Mouse (Mus musculus): ENCODE measurements at regions not wholly inside any gene's neighbourhood (a gene's known extent, or its start where the extent isn't known, plus 50 kb on each side); places are given as distances from the start of the nearest gene placed in this dataset.

- no peak for DNase-seq (ENCODE audit: extremely low spot score in 1 of 2, low spot score in 1 of 2)
These were observed 440.6 kb downstream of the Nebl start for GRCm38 (mm10) chr2:17290709-17291108.

GRCm38 (mm10) chr2:17287598-17287997 lies 443.7 kb downstream of the Nebl start:
- no peak for DNase-seq (ENCODE audit: extremely low spot score in 1 of 2, low spot score in 1 of 2)

- no peak for DNase-seq (ENCODE audit: extremely low spot score in 1 of 2, low spot score in 1 of 2)
These were observed 481.3 kb downstream of the Nebl start for GRCm38 (mm10) chr2:17249960-17250359.

- DNase-seq (ENCODE audit: extremely low spot score in 1 of 2, low spot score in 1 of 2): no peak
These were observed 485.4 kb downstream of the Nebl start for GRCm38 (mm10) chr2:17245821-17246220.

GRCm38 (mm10) chr2:17215607-17216006 lies 515.7 kb downstream of the Nebl start:
- DNase-seq (ENCODE audit: extremely low spot score in 1 of 2, low spot score in 1 of 2): no peak

- no peak for DNase-seq (ENCODE audit: extremely low spot score in 1 of 2, low spot score in 1 of 2)
These were observed 516.4 kb downstream of the Nebl start for GRCm38 (mm10) chr2:17214881-17215280.

GRCm38 (mm10) chr2:17212566-17212965 lies 518.7 kb downstream of the Nebl start:
- DNase-seq (ENCODE audit: extremely low spot score in 1 of 2, low spot score in 1 of 2): no peak

- no peak for DNase-seq (ENCODE audit: extremely low spot score in 1 of 2, low spot score in 1 of 2)
These were observed 520.2 kb downstream of the Nebl start for GRCm38 (mm10) chr2:17211105-17211504.

GRCm38 (mm10) chr2:17193611-17194010 lies 537.7 kb downstream of the Nebl start:
- DNase-seq (ENCODE audit: extremely low spot score in 1 of 2, low spot score in 1 of 2): no peak

GRCm38 (mm10) chr2:17189169-17189568 lies 542.1 kb downstream of the Nebl start:
- no peak for DNase-seq (ENCODE audit: extremely low spot score in 1 of 2, low spot score in 1 of 2)

GRCm38 (mm10) chr2:17187822-17188221 lies 543.4 kb downstream of the Nebl start:
- peak in 1 of 2 experiments; percentile 5 for DNase-seq (ENCODE audit: extremely low spot score in 1 of 2, low spot score in 1 of 2)

- DNase-seq (ENCODE audit: extremely low spot score in 1 of 2, low spot score in 1 of 2): no peak
These were observed 547.6 kb downstream of the Nebl start for GRCm38 (mm10) chr2:17183696-17184095.

GRCm38 (mm10) chr2:17181597-17181996 lies 549.7 kb downstream of the Nebl start:
- DNase-seq (ENCODE audit: extremely low spot score in 1 of 2, low spot score in 1 of 2): no peak

- no peak for DNase-seq (ENCODE audit: extremely low spot score in 1 of 2, low spot score in 1 of 2)
These were observed 562.4 kb downstream of the Nebl start for GRCm38 (mm10) chr2:17168896-17169295.

- DNase-seq (ENCODE audit: extremely low spot score in 1 of 2, low spot score in 1 of 2): no peak
These were observed 566.2 kb downstream of the Nebl start for GRCm38 (mm10) chr2:17165016-17165415.

- DNase-seq (ENCODE audit: extremely low spot score in 1 of 2, low spot score in 1 of 2): no peak
These were observed 572.8 kb downstream of the Nebl start for GRCm38 (mm10) chr2:17158463-17158862.

- DNase-seq (ENCODE audit: extremely low spot score in 1 of 2, low spot score in 1 of 2): no peak
These were observed 573.9 kb downstream of the Nebl start for GRCm38 (mm10) chr2:17157336-17157735.

- no peak for DNase-seq (ENCODE audit: extremely low spot score in 1 of 2, low spot score in 1 of 2)
These were observed 575.7 kb downstream of the Nebl start for GRCm38 (mm10) chr2:17155596-17155995.

GRCm38 (mm10) chr2:17123626-17124025 lies 607.6 kb downstream of the Nebl start:
- no peak for DNase-seq (ENCODE audit: extremely low spot score in 1 of 2, low spot score in 1 of 2)

- DNase-seq (ENCODE audit: extremely low spot score in 1 of 2, low spot score in 1 of 2): no peak
These were observed 614.0 kb downstream of the Nebl start for GRCm38 (mm10) chr2:17117292-17117691.

GRCm38 (mm10) chr2:17111177-17111576 lies 620.1 kb downstream of the Nebl start:
- DNase-seq (ENCODE audit: extremely low spot score in 1 of 2, low spot score in 1 of 2): no peak

GRCm38 (mm10) chr2:17101161-17101560 lies 630.1 kb downstream of the Nebl start:
- no peak for DNase-seq (ENCODE audit: extremely low spot score in 1 of 2, low spot score in 1 of 2)

GRCm38 (mm10) chr2:17097546-17097945 lies 633.7 kb downstream of the Nebl start:
- no peak for DNase-seq (ENCODE audit: extremely low spot score in 1 of 2, low spot score in 1 of 2)
